Mouse (Mus musculus) embryonic facial prominence, embryonic 11.5 days (tissue): ENCODE data around the gene Prx. TPM values are rescaled to one million over a fixed set of nuclear protein-coding genes. Genes with fewer than 3 reads are reported as not detected.
A peak's percentile ranks its signal among the peaks of the same experiment; 100 is the strongest.
"Not testable (repeated sequence)": the region's sequence is repeated elsewhere in the genome, so short reads cannot be mapped to it uniquely, and the experiment has no call there.

ENCODE experiments used
- ATAC-seq: fragments of 200-750 bp; cut with Nextera tagmentation; replicated peaks from 2 replicates; pipeline ENCODE4 v1.8.0; 2017; ENCODE audit warnings: low read depth; ENCODE audit not compliant: insufficient number of reproducible peaks, low FRiP score, low TSS enrichment
- DNase-seq: peaks from one replicate; pipeline ENCODE4 v3.0.0-alpha.2; 2015; ENCODE audit warnings: low spot score
- H3K27ac ChIP-seq: fragments of 300-500 bp; sonication (generic); replicated peaks from 2 replicates; pipeline ENCODE4 v1.5.1; 2014; ENCODE audit warnings: mild to moderate bottlenecking, low read depth, low read length, control low read depth
- H3K27me3 ChIP-seq: fragments of 300-500 bp; sonication (generic); 2 replicates; pipeline ENCODE4 v1.6.1; 2014; ENCODE audit warnings: mild to moderate bottlenecking, low read length, moderate library complexity, mixed read lengths; ENCODE audit not compliant: control insufficient read depth, insufficient read depth
- H3K36me3 ChIP-seq: fragments of 300-500 bp; sonication (generic); replicated peaks from 2 replicates; pipeline ENCODE4 v1.6.1; 2014; ENCODE audit warnings: low read depth, mild to moderate bottlenecking, low read length, moderate library complexity, mixed read lengths; ENCODE audit not compliant: control insufficient read depth, insufficient read depth
- H3K4me1 ChIP-seq: fragments of 300-500 bp; sonication (generic); 2 replicates; pipeline ENCODE4 v1.6.1; 2014; ENCODE audit warnings: low read length, mixed read lengths; ENCODE audit not compliant: control insufficient read depth, insufficient read depth
- H3K4me2 ChIP-seq: fragments of 300-500 bp; sonication (generic); 2 replicates; pipeline ENCODE4 v1.6.1; 2014; ENCODE audit warnings: low read depth, mild to moderate bottlenecking, control low read depth, low read length, moderate library complexity
- H3K4me3 ChIP-seq: fragments of 300-500 bp; sonication (generic); 2 replicates; pipeline ENCODE4 v1.5.1; 2014; ENCODE audit warnings: low read depth, low read length, control low read depth
- H3K9ac ChIP-seq: fragments of 300-500 bp; sonication (generic); replicated peaks from 2 replicates; pipeline ENCODE4 v1.6.1; 2014; ENCODE audit warnings: mild to moderate bottlenecking, control low read depth, low read length
- H3K9me3 ChIP-seq: fragments of 300-500 bp; sonication (generic); replicated peaks from 2 replicates; pipeline ENCODE4 v1.6.1; 2016; ENCODE audit warnings: mild to moderate bottlenecking, low read length, inconsistent platforms, mixed read lengths; ENCODE audit not compliant: control insufficient read depth
- WGBS: fragments of 180-500 bp; shearing (Covaris S2); extraction: QIAGEN DNeasy Blood & Tissue Kit; methylation state at CpG from one replicate; pipeline ENCODE4 v1.1.7; 2014; 5-methylcytosine and 5-hydroxymethylcytosine counted together
- polyA plus RNA-seq: library from polyadenylated mRNA; unstranded; fragments of >200 nt; fragmentation: Nextera tagmentation; extraction: Ambion mirVana; gene quantifications from 2 replicates; pipeline ENCODE4 v1.2.1, GENCODE M21; 2014

Gene Prx
- polyA plus RNA-seq, 1 experiment from 2014 or later, result 1.2 TPM

GRCm38 (mm10) chr7:27493450-27493849 lies 5.7 kb upstream of the Prx start:
- H3K4me3 ChIP-seq, result no peak overlapping the region
- no peaks in the 10 kb centered on the region for H3K36me3 ChIP-seq
- no peak for ATAC-seq
- no peak for DNase-seq
- H3K4me1 ChIP-seq, result peaks cover 3% of the 10 kb centered on the region; the same call in 1 of the 2 replicates
- H3K9ac ChIP-seq, result no peak overlapping the region
- no peak overlapping the region for H3K4me2 ChIP-seq
- no peaks in the 10 kb centered on the region for H3K27me3 ChIP-seq
- H3K9me3 ChIP-seq, result no peaks in the 10 kb centered on the region
- 85% methylated on average over 5 of the region's 5 CpGs for WGBS
- no peak overlapping the region for H3K27ac ChIP-seq

- DNase-seq, result not testable (repeated sequence)
- 93% methylated on average over 9 of the region's 9 CpGs for WGBS
Measured at GRCm38 (mm10) chr7:27494659-27495367, 4.3 kb upstream of the Prx start.

GRCm38 (mm10) chr7:27501620-27502019 lies 2.5 kb downstream of the Prx start:
- H3K27ac ChIP-seq, result no peak overlapping the region
- no peak for DNase-seq
- no peaks in the 10 kb centered on the region for H3K36me3 ChIP-seq
- H3K27me3 ChIP-seq, result no peaks in the 10 kb centered on the region
- no peak overlapping the region for H3K9ac ChIP-seq
- H3K4me3 ChIP-seq, result no peak overlapping the region
- no peak for ATAC-seq
- no peak overlapping the region for H3K4me2 ChIP-seq
- H3K9me3 ChIP-seq, result no peaks in the 10 kb centered on the region
- H3K4me1 ChIP-seq, result no peaks in the 10 kb centered on the region
- 54% methylated on average over 4 of the region's 4 CpGs for WGBS

More at GRCm38 (mm10) chr7:27494659-27495367, 4.3 kb upstream of the Prx start:
- H3K4me2 ChIP-seq, H3K4me3 ChIP-seq, H3K9ac ChIP-seq, ATAC-seq, H3K27ac ChIP-seq, H3K36me3 ChIP-seq, H3K9me3 ChIP-seq, H3K4me1 ChIP-seq, H3K27me3 ChIP-seq: not testable (repeated sequence)

- H3K27me3 ChIP-seq, result no peaks in the 10 kb centered on the region
- no peaks in the 10 kb centered on the region for H3K36me3 ChIP-seq
- peak overlapping the region; percentile 43; the same call in 1 of the 2 replicates for H3K4me2 ChIP-seq
- no peak overlapping the region for H3K27ac ChIP-seq
- no peaks in the 10 kb centered on the region for H3K4me1 ChIP-seq
- ATAC-seq (no peak), DNase-seq (peak; percentile 33)
- H3K9me3 ChIP-seq, result no peaks in the 10 kb centered on the region
- 45% methylated on average over 9 of the region's 9 CpGs for WGBS
- no peak overlapping the region for H3K9ac ChIP-seq
- H3K4me3 ChIP-seq, result peak overlapping the region; percentile 42; the same call in 1 of the 2 replicates
Measured at GRCm38 (mm10) chr7:27506765-27507370, 7.7 kb downstream of the Prx start.

GRCm38 (mm10) chr7:27507711-27508647 lies 8.9 kb downstream of the Prx start:
- H3K4me1 ChIP-seq, result no peaks in the 10 kb centered on the region
- H3K36me3 ChIP-seq, result no peaks in the 10 kb centered on the region
- H3K27me3 ChIP-seq, result no peaks in the 10 kb centered on the region
- peak overlapping the region; percentile 43 for H3K4me2 ChIP-seq
- H3K9me3 ChIP-seq, result no peaks in the 10 kb centered on the region
- H3K9ac ChIP-seq, result peak overlapping the region; percentile 73
- DNase-seq (peak; percentile 99), ATAC-seq (peak; percentile 86)
- peak overlapping the region; percentile 94 for H3K27ac ChIP-seq
- peak overlapping the region; percentile 42 for H3K4me3 ChIP-seq
- WGBS, result under 1% methylated on average over 54 of the region's 54 CpGs

- H3K4me2 ChIP-seq, result peak overlapping the region; percentile 43
- no peaks in the 10 kb centered on the region for H3K36me3 ChIP-seq
- H3K9me3 ChIP-seq, result no peaks in the 10 kb centered on the region
- ATAC-seq, result peak; percentile 27; the same call in 1 of the 2 replicates
- no peak overlapping the region for H3K9ac ChIP-seq
- H3K4me3 ChIP-seq, result peak overlapping the region; percentile 42; the same call in 1 of the 2 replicates
- 0 out of 2 replicates have a peak overlapping the region, but pooled peaks have one; percentile 94 for H3K27ac ChIP-seq
- peak; percentile 68 for DNase-seq
- WGBS, result 24% methylated on average over 6 of the region's 6 CpGs
- H3K4me1 ChIP-seq, result no peaks in the 10 kb centered on the region
- H3K27me3 ChIP-seq, result no peaks in the 10 kb centered on the region
Measured at GRCm38 (mm10) chr7:27508648-27509005, 9.5 kb downstream of the Prx start.

- 85% methylated on average over 2 of the region's 2 CpGs for WGBS
- H3K4me3 ChIP-seq, result no peak overlapping the region
- DNase-seq, result no peak
- H3K9me3 ChIP-seq, result no peaks in the 10 kb centered on the region
- H3K27me3 ChIP-seq, result no peaks in the 10 kb centered on the region
- H3K4me2 ChIP-seq, result no peak overlapping the region
- no peak overlapping the region for H3K9ac ChIP-seq
- no peaks in the 10 kb centered on the region for H3K36me3 ChIP-seq
- no peak overlapping the region for H3K27ac ChIP-seq
- no peaks in the 10 kb centered on the region for H3K4me1 ChIP-seq
- ATAC-seq, result no peak
Measured at GRCm38 (mm10) chr7:27510809-27511208, 11.7 kb downstream of the Prx start.
